Mouse (Mus musculus) heart, postnatal 4 days (tissue): ENCODE data around the gene Serinc3. TPM values are rescaled to one million over a fixed set of nuclear protein-coding genes. Genes with fewer than 3 reads are reported as not detected.
"Not testable (repeated sequence)": the region's sequence is repeated elsewhere in the genome, so short reads cannot be mapped to it uniquely, and the experiment has no call there.

Source experiments
- DNase-seq: peaks from one replicate; pipeline ENCODE4 v3.0.0; 2021
- total RNA-seq, 2 experiments: library from RNA; stranded (reverse); gene quantifications; 2 replicates each; pipeline ENCODE4 v1.2.3; 2021

Serinc3 gene
- total RNA-seq, 2 experiments from 2014 or later: 239 to 253 TPM

DNA sequence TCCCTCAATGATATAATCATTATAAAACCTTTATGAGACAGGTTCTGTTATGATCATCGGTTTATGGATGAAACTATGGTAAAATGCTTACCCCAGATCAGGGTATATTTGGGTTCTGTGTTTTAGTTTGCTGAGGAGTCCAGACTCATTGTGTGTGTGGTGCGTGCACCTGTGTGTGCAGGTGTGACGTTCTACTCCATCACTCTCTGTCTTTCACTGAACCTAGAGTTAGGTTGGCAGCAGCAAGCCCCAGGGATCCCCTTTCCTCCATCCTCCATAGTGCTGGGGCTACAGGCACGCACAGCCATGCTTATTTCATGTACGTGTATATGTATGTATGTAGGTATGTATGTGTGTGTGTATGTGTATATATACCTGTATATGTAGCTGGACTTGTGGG is 17.1 kb upstream of the Serinc3 start:
- DNase-seq: no peak

DNA sequence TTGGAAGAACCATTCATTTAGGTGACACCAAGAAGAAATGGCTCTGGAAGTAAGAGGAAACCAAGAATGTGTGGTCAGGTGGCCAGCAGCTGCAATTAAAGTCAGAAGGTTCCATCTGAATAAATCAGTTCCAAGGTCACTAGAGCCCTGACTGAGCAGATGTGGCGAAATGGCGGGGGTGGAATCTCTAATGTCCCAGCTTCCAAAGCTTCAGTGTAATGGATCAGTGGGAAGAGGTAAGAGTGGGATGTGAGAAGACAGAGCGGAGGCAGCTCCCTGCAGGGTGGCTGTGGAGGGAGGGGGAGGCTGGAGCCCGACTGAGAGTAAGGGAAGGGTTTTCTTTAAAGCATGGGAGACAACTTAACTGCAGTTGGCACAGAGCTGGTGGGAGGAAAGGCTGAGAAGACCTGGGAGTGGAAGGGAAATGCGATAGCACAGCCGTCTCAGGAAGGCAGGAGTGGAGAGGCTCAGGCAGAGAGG is 16.5 kb upstream of the Serinc3 start:
- DNase-seq: no peak

DNA sequence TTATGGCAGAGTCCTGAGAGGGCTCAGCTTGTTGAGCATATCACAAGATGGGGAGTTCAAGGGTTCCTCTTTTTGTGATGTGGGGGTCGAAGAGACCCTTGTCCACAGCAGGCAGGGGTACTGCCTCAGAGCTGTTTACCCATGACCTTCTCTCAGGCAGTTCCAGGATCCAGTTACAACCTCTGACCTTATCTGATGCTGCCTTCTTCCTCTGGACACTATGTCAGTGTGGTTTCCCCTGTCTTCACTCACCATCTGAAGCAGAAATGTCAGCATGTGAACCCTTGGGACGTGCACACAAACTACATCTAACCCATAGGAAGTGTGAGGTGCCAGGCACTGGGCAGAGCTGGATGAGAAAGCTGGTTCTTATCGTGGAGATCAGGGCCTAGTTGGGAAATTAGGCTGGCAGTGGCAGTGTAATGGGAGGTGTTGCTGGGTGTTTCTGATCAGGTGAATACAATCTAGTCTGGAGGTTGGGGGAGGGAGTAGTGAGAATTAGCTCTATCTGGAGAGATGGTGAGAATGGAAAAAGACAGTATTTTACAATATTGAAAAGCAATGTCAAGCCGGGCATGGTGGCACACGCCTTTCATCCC is 15.3 kb upstream of the Serinc3 start:
- DNase-seq: no peak

DNA sequence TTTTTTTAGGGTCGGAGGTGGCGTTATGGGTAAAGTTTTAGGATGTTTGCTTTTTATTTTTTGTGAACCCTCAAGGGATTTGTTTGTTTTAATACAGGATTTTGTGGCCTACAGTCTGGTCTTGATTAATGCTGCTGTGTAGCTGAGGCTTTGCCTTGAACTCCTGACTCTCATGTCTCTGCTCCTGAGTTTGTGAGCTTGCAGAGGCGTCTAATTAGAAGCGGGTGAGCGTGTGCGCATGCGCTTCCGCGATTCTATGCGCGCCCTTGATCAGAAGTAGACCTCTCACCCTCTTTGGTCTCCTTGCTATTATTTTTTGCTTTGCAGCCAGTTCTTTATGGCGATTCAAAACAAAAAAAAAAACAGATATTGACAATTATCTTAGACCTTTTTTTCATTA is 14.5 kb upstream of the Serinc3 start:
- no peak for DNase-seq

DNA sequence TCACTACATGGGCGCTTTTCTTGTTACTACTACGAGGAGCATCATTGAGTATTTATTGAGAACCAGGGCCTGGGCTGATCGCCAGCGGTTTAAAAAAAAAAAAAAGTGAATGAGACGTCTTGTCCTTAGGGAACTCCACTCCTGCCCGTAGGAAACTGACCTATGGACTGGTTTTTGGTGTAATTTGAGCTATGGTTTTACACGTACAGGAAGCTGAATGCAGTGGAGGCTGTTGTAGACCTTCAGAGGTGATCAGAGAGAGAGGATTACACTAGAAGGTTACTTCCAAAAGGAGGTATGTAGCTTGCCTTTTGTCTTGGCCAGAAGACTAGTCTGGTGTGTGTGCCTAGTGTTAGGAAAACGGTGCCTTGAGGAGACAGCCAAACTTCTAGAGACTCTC is 14.0 kb upstream of the Serinc3 start:
- DNase-seq: peak; percentile 44

DNA sequence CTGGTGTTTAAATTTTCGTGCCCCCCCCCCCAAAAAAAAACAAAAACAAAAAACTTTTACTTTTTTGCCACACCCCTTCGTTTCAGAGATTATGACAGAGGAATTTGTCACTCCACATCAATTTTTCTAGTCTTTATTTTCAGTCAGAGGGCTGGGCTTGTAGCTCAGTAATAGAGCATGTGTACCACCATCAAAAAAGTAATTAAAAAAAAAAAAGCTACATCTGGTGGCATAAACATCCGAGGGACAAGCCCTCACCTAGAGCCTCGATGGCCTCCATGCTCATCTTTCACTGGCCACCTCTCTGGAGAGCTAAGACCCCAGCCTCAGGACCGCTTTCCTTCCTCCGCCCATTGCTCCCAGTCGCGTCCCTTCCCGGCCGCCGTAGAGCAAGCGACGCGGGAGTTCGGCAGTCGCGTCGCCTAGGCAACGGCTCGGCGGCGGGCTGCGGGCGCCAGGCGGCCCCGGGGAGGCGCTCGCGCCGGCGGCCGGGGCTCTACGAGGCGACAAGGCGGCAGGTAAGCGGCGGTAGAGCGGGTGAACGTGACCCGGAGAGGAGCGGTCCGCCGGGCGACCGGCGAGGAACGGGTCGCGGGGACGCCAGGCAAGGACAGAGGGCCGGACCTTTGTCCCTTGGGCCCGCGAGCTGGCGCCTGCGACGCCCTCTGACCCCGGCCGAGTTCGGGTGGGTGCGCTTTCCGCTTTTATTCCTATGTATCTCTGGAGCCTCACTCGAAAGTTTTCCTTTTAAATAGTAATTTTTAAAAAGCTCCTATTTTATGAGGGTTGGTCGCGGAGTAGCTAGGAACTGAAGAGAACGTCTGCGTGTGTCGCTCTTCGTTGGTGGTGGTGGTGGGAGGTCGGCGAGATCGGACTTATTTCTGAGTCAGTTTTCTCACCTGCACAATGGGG is 13.3 kb upstream of the Serinc3 start, which contains the start of gene Pkig:
Pkig (plus strand) TSS at position 412 of the 912 bp plus-strand sequence.
- peak; percentile 90 for DNase-seq

DNA sequence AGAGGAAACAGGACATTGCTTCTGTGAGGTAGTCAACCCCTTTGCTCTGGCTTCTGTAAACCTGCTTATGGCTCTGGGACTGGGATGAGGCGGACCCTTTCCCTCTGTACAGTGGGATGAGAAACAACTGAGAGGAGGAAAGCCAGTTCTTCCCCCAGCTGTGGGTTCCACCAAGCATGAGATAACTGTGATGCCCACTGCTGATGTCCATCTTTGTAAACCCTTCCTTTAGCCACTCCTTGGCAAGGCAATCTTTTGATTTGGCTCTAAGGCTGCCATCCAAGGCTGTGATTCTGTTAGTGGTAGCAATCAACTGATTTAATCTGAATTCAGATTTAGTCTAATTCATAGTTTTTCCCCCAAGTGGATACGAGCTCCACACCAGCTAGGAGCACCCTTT is 12.6 kb upstream of the Serinc3 start:
- DNase-seq: no peak

DNA sequence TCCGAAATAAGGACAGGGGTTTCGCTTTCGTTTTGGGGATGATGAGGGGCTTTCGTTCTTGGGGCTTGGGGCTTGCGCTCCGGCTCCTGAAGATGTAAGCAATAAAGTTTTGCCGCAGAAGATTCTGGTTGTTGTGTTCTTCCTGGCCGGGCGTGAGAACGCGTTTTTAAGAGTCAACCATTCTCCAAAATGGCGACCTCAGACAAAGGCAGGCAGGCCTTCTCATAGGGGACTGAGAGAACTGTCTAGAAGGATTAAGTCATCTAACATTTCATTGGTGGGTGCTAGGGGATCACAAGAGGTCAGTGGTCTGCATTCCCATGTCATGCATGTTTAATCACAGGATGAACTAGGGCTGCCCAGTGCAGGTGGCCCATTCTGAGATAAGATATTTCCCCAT is 10.8 kb upstream of the Serinc3 start:
- DNase-seq: not testable (repeated sequence)

DNA sequence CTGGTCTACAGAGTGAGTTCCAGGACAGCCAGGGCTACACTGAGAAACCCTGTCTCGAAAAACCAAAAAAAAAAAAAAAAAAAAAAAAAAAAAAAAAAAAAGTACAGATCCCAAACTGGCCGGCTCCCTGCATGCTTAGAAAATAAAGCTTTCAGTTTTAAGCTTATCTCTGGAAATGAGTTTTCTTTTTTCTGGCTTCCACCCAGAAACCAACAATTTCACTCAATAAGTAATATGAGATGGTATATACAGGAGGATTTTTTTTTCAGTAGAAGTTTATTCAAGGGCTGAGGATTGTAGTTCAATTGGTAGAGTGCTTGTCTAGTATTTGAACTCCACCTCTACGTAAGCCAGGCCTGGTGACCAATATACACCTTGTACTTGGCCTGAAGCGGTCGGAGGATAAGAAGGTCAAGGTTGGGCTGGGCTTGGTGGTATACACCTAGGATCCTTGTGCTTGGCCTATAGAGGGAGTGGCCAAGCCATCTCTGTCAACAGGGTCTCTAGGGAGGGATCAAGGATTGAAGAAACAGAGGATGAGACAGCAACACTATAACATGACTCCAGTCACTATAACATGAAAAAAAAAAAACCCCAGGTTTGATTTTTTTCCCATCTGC is 1.6 kb upstream of the Serinc3 start:
- DNase-seq: no peak

DNA sequence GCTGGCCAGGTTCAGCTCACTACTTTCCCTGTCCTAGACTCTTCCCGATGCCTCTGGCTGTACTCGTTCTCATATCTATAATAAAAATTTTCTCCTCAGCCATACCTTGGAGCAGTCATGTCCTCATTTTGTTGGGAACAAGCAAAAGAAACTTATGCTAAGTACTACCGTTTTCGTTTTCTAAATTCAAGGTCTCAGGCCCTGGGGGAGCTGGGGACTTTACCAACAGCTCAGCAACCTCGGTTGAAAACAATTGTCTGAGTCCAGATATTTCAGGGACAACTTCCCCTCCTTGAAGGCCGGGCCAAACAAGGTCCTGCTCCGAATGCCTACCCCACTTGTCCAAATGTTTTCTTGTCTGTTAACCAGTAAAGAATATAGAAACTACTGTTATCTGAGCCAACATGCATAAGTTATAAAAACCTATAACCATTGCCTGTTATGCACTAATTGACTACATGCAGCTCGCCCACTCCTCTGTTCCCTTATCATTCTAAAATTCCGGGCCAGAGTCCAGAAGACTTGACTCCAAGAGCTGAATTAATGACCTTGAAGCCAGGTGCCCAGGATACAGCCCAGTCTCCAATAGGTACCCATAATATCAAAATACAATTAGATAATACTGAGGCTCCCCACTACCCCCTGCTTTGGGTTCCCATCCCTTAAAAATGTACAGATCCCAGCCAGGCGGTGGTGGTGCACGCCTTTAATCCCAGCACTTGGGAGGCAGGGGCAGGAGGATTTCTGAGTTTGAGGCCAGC is 949 bp upstream of the Serinc3 start:
- no peak for DNase-seq

DNA sequence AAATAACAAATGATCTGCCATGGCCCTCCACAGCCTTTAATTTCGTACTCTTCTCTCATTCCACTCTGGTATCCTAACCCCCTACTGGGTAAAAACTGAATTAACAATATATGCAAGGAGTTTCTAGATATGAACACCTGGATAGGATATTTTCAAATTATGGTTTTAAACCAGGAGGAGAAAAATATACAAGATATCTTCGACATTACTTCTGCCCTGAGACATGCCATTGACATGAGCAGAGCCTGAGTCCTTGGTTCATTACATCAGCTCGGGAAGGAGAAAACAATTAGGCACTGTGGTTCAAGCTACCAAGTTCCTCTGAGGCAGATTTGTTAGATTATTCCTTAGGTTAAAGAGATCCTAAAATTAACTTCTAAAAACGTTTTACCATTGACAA is 884 bp downstream of the Serinc3 start:
- DNase-seq: no peak

DNA sequence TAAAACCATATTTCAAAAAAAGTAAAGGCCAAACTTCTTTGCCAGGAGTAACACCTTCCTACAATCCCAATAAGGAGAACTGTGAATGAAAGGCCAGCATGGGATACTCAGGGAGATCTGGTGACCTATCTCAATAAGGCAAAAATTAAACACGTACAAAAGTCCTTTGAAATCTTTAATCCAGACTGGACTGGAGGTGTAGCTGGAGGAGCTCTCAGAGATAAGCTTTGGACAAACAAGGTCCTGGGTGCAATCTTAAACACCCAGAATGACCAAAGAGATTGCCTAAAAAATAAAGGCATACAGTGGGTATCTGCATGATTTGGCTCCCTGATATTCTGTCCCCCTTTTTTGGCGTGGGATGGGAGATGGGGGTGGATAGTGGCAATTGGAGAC is 1.4 kb downstream of the Serinc3 start:
- no peak for DNase-seq

DNA sequence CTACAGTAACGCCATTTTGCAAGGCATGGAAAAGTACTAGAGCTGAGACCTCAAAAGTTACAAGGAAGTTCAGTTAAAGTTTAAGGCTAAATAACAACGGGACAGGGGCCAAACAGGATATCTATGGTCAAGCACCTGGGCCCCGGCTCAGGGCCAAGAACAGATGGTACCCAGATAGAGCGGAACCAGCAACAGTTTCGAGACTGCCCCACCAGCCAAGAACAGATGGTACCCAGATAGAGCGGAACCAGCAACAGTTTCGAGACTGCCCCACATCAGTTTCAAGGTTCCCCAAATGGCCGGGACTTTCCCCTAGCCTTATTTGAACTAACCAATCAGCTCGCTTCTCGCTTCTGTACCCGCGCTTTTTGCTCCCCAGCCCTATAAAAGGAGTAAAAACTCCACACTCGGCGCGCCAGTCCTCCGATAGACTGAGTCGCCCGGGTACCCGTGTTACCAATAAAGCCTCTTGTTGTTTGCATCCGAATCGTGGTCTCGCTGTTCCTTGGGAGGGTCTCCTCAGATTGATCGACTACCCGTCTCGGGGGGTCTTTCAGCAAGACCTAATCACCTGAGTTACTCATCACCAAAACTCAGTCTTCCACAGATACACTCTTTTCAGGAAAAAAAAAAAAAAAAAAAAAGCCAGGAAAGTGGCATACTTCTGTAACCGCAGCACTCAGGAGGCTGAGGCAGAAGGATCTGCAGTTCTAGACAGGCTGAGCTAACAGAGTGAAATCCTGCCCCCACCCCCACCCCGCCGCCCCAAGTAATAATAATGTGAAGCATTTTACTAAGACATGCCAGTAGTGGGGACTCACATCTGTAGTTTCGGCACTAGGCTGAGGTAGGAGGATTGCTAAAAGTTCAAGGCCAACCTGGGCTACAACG is 2.0 kb downstream of the Serinc3 start:
- peak; percentile 23 for DNase-seq

DNA sequence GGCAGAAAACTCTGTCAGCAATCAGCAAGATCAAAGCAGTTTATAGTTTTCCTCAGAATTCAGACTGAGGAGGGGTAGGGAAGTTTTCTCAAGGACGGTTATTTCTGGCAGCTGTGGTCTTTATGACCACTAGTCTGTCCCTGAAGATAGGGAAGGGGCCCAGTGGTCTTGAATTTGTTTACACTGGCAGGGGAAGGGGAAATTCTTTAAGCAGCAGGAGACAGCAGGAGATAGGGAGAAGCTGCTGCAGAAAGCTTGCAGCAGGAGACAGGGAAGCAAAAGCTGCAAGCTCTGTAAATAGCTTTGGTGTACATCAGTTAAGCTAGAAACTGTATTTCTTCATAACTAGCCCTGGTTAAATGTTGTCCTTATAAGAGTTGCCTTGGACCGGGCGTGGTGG is 3.2 kb downstream of the Serinc3 start:
- no peak for DNase-seq

DNA sequence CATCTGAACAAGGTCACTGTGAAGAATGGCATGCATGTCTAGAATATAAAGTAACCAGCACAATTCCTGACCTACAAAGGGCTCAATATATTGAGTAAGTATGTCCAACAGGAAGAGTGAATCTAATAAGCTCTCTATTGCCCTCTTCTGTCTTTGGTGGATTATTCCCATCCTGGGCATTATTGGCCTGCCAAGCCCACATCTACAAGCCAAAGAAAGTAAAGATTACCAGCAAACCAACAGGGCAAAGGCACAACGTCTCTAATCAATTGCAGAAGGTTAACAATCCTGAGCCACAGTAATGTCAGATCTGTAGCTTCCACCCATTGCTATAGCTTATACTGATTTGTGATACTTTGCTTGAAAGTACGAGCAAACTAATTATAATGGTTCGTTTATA is 4.4 kb downstream of the Serinc3 start:
- no peak for DNase-seq

DNA sequence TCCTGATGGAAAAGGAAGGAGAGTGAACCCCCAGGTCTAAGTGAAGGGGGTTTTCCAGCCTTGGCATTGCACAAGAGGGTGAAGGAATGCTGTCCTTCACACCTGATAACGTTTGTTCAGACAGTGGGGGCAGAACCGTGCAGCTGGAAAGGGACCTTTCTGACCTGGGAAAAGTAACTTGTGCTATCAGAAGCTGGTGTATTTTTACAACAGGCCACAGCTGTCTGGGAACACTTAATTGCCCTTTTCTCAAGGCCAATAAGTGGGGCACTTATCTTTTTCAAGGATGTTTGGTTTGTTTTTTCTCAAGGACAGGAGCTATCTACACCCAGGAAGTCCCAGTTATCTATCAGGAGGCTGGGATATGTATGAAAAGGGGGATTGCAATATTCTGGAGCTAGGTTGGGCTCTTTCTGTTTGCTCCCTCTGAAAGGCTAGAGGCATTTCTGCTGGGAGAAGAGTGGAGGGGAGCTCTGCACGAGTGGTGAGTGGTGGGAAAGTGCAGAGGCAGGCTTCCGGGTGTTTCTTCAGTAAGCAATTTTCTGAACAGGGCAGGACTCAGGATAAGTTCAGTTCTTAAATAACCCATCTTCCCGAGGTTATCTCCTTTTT is 7.2 kb downstream of the Serinc3 start:
- no peak for DNase-seq

DNA sequence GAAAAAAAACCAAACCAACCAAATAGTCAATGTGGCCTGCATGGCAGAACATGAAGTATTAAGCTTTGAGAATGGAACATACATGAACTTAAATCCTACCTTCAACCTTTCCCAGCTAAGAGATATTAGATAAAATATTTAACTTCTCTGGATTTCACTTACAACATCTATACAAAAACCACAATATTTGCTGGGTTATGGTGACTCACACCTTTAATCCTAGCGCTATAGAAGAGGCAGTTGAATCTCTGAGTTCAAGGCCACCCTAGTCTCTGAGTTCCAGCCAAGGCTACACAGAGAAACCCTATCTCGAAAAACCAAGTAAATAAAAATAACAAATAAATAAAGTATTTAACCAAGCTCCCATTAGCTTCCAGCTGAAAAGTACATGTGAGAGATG is 8.9 kb downstream of the Serinc3 start:
- no peak for DNase-seq

DNA sequence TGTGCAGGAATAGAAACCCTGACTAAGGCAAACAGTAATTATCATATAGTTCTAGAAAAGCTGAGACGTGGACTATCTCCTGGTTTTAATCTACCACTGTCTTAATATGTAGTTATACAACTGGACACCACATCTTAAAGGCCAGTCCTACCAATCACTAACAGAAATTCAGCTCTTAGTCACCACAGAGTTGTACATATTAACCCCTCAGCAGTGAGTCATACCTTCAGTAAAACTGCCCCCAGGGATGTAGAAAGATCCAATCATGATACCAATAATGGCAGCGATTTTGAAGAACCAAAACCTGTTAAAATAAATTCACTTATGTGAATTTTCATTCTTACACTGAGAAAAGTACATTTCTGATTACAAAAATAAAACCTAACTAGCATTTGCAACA is 10.7 kb downstream of the Serinc3 start:
- no peak for DNase-seq

DNA sequence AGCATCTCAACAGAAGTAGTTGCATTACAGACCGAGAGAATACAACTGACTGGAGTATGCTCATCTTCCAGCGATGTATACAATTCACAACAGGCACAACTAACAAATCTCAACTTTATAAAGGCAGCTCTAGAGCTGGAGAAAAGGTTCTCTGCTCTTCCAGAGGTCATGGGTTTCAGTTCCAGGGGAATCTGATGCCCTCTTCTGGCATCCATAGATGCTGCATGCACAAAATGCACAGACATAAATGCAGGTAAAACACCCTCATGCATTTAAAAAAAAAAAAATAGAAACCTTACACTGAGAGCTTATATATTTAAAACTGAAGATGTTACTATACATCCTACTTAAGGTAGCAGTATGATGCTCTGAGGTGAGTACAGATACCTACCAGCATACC is 13.2 kb downstream of the Serinc3 start:
- no peak for DNase-seq

DNA sequence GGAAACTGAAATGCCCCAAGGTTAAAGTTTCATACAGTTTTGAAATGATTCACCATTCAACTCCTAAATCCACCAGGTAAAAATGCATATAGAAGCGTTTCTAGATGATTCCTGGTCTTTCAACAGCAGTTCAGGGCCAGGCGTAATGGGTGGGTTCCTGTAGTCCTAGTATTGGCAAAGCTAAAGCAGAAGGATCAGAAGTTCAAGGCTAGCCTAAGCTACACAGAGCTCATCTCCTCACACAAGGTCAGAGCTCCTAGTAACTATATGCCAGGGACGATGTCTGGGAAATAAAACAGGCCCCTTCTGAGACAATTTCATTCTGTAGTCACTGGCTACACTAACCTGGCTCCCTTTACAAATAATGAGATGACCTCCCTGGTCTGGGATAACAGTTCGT is 13.7 kb downstream of the Serinc3 start:
- DNase-seq: no peak

DNA sequence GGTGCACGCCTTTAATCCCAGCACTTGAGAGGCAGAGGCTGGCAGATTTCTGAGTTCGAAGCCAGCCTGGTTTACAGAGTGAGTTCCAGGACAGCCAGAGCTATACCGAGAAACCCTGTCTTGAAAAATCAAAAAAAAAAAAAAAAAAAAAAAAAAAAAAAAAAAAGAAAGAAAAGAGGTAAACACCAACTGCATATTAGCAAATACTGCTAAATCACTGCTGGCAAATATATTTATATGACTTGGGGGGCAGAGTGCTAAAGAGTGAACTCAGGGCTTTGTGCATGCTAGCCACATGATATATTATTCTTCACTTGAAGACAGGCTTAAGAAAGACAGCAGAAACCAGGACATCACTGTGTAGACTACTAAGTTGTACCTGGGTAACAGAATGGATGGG is 23.5 kb downstream of the Serinc3 start:
- DNase-seq: not testable (repeated sequence)
